Mouse (Mus musculus): Measurements from ENCODE around the gene Ech1.

- TF ChIP-seq POLR2A (IDR thresholded peaks at IDR 0.05; ENCODE audit: control insufficient read depth in 1 of 2, insufficient read depth in 1 of 2, low read depth in 1 of 2, low read length in 2 of 2, poor library complexity in 1 of 2) (no peak), EP300 (IDR thresholded peaks at IDR 0.05; ENCODE audit: low read depth in 1 of 2, low read length in 2 of 2) (no peak)
Observed at GRCm38 (mm10) chr7:28881199-28881598, 56.2 kb downstream of the Ech1 start, which contains the start of gene Capn12.
